8 mouse cellular contexts compared by ENCODE assay signal in the genomic region with DNA sequence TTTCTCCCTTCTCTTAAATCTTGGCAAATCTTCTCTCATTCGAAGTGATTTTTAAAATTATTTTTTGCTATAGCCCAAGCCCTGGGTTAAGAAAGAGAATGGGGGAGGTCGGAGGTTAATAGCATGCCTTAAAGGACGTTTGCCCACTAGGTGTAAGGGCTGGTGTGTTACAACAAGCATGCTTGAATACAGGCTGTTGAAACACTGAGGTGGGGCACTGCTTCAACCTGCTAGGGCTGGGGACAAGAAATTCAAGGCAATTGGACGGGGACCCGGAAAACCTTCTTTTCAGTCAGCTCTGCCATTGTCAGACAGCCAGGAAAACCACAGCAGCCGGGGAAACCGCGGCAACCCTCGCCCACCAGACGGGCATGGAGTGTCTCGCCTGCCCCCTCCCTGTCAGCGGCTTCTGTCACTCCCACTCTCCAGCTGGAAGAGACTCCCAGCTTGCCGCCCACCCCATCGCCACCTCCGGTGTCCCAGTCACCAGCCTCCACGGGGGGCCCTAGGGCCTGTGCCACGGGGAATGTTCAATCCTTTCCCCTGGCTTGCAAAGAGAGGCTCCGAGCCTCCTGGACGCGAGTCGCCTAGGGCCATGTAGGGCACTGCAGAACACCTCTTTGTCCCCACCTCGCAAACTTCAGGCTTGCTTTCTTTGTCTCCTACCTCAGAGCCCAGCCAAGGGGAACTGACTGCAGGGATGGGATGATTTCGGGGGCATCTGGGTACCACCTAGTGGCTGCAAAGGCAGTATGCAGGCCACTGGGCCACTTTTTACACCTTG. TPM values are rescaled to one million over a fixed set of nuclear protein-coding genes. Genes with fewer than 3 reads are reported as not detected.
DNase-seq lines count a peak whose midpoint lies in the region; ATAC-seq and TF ChIP-seq lines count a peak whose summit lies in the region.

No protein-coding gene starts in this region.

- ATAC-seq in lung, postnatal 0 days: peak; percentile 48

- peak overlapping the region; percentile 57 for H3K4me2 ChIP-seq in lung, postnatal 0 days (replicated peaks; ENCODE audit: low read depth, low read length)

- 11% methylated on average over 21 of the region's 23 CpGs for WGBS in lung, postnatal 0 days

- H3K9ac ChIP-seq in lung, postnatal 0 days (replicated peaks; ENCODE audit: low read depth): peak overlapping the region; percentile 19; the same call in 1 of the 2 replicates

- peak overlapping the region; percentile 29 for H3K4me3 ChIP-seq in lung, postnatal 0 days (ENCODE audit: low read depth, low read length)

- no peaks in the 10 kb centered on the region for H3K4me1 ChIP-seq in lung, postnatal 0 days (ENCODE audit: insufficient read depth, low read depth, low read length)

- peak; percentile 73 for DNase-seq in CD4-positive, CD25-positive, alpha-beta regulatory T cell, adult 2 months (ENCODE audit: low read depth, low spot score)
- peak; percentile 19 to 24 for DNase-seq in adrenal gland, adult 18-20 months (ENCODE audit: low spot score in 2 of 2)
- DNase-seq in embryo, embryonic 11 days: peak; percentile 76
- DNase-seq in heart, postnatal 4 days: peak; percentile 43
- DNase-seq in layer of hippocampus, postnatal 36 days: peak; percentile 81
- DNase-seq in lung, postnatal 0 days (ENCODE audit: low spot score): peak; percentile 41
- DNase-seq in ovary, postnatal 10 days (ENCODE audit: low spot score): peak; percentile 3
- DNase-seq in yolk sac, embryonic 10.5 days (ENCODE audit: low spot score): peak; percentile 7

- no peak for TF ChIP-seq EP300 in lung, postnatal 0 days (IDR thresholded peaks at IDR 0.05)

- no peaks in the 10 kb centered on the region for H3K27me3 ChIP-seq in lung, postnatal 0 days (replicated peaks; ENCODE audit: insufficient read depth, low read length)

- no peaks in the 10 kb centered on the region for H3K36me3 ChIP-seq in lung, postnatal 0 days (ENCODE audit: insufficient read depth, low read length)

- TF ChIP-seq CTCF in lung, postnatal 0 days (IDR thresholded peaks at IDR 0.05): peak; percentile 61

- no peaks in the 10 kb centered on the region for H3K9me3 ChIP-seq in lung, postnatal 0 days (ENCODE audit: low read length)

- H3K27ac ChIP-seq in lung, postnatal 0 days (ENCODE audit: low read length): no peak overlapping the region

RNA-seq across cellular contexts. Expression of a gene that starts 33.4 kb away (rescaled TPM):
- 10 to 100 TPM; 11.1 to 33.6 TPM for total RNA-seq in adrenal gland, adult 18-20 months (2021)
- 1 to 10 TPM in 1 of 2 experiments, under 1 TPM in 1; 0.68 to 1.0 TPM for total RNA-seq in heart, postnatal 4 days (2021)
- total RNA-seq in layer of hippocampus, postnatal 36 days (2021): 10 to 100 TPM; 12.9 to 13.8 TPM
- 0.23 and 0.35 TPM in 2 replicates for polyA plus RNA-seq in lung, postnatal 0 days (2015; fragmentation: Nextera tagmentation; extraction: Ambion mirVana)

Comparison
In these comparisons a context has a peak if more than half of its experiments do, and no peak if none do; other contexts are left out.
1. DNase-seq: peak in every context shown above with its lines; median percentile 81 in layer of hippocampus, postnatal 36 days; 76 in embryo, embryonic 11 days; 73 in CD4-positive, CD25-positive, alpha-beta regulatory T cell, adult 2 months; 43 in heart, postnatal 4 days; 41 in lung, postnatal 0 days; 22 in adrenal gland, adult 18-20 months; 7 in yolk sac, embryonic 10.5 days; 3 in ovary, postnatal 10 days.
2. RNA of a gene that starts 33.4 kb away (total RNA-seq): 11.1 to 33.6 TPM in adrenal gland, adult 18-20 months and 12.9 to 13.8 TPM in layer of hippocampus, postnatal 36 days; 0.68 to 1.0 TPM in heart, postnatal 4 days; every median in the first group is over 4 times any median in the second.